Mouse (Mus musculus): ENCODE data around the gene Fndc9.

Gene Fndc9

GRCm38 (mm10) chr11:46235334-46235733, at the start of gene Fndc9:
Fndc9 (plus strand) TSS chr11:46235531.
- no peak for DNase-seq (ENCODE audit: low spot score in 2 of 2)

GRCm38 (mm10) chr11:46188283-46188682, 47.0 kb upstream of the Fndc9 start:
- no peak for DNase-seq (ENCODE audit: low spot score in 2 of 2)

GRCm38 (mm10) chr11:46194175-46194574, 41.2 kb upstream of the Fndc9 start:
- no peak for DNase-seq (ENCODE audit: low spot score in 2 of 2)

- no peak for DNase-seq (ENCODE audit: low spot score in 2 of 2)
Measured at GRCm38 (mm10) chr11:46200664-46201063, 34.7 kb upstream of the Fndc9 start.

GRCm38 (mm10) chr11:46201636-46202546, 33.4 kb upstream of the Fndc9 start:
- no peak for DNase-seq (ENCODE audit: low spot score in 2 of 2)

GRCm38 (mm10) chr11:46202547-46202887, 32.8 kb upstream of the Fndc9 start:
- no peak for DNase-seq (ENCODE audit: low spot score in 2 of 2)

GRCm38 (mm10) chr11:46204841-46205240, 30.5 kb upstream of the Fndc9 start:
- DNase-seq (ENCODE audit: low spot score in 2 of 2), result no peak

GRCm38 (mm10) chr11:46205639-46206409, 29.5 kb upstream of the Fndc9 start:
- peak in 1 of 2 experiments; percentile 33 for DNase-seq (ENCODE audit: low spot score in 2 of 2)

GRCm38 (mm10) chr11:46209884-46210283, 25.4 kb upstream of the Fndc9 start:
- no peak for DNase-seq (ENCODE audit: low spot score in 2 of 2)

GRCm38 (mm10) chr11:46211858-46212257, 23.5 kb upstream of the Fndc9 start:
- DNase-seq (ENCODE audit: low spot score in 2 of 2), result no peak

GRCm38 (mm10) chr11:46213844-46214243, 21.5 kb upstream of the Fndc9 start:
- peak in 1 of 2 experiments; percentile 66 for DNase-seq (ENCODE audit: low spot score in 2 of 2)

- DNase-seq (ENCODE audit: low spot score in 2 of 2), result no peak
Measured at GRCm38 (mm10) chr11:46214368-46215230, 20.7 kb upstream of the Fndc9 start.

GRCm38 (mm10) chr11:46215354-46215753, 20.0 kb upstream of the Fndc9 start:
- peak in 1 of 2 experiments; percentile 45 for DNase-seq (ENCODE audit: low spot score in 2 of 2)

GRCm38 (mm10) chr11:46216669-46217068, 18.7 kb upstream of the Fndc9 start:
- no peak for DNase-seq (ENCODE audit: low spot score in 2 of 2)

- DNase-seq (ENCODE audit: low spot score in 2 of 2), result no peak
Measured at GRCm38 (mm10) chr11:46217686-46218085, 17.6 kb upstream of the Fndc9 start.

GRCm38 (mm10) chr11:46218584-46218983, 16.7 kb upstream of the Fndc9 start:
- DNase-seq (ENCODE audit: low spot score in 2 of 2), result no peak

- no peak for DNase-seq (ENCODE audit: low spot score in 2 of 2)
Measured at GRCm38 (mm10) chr11:46219380-46219779, 16.0 kb upstream of the Fndc9 start.

GRCm38 (mm10) chr11:46220211-46220610, 15.1 kb upstream of the Fndc9 start:
- no peak for DNase-seq (ENCODE audit: low spot score in 2 of 2)

- no peak for DNase-seq (ENCODE audit: low spot score in 2 of 2)
Measured at GRCm38 (mm10) chr11:46223575-46223974, 11.8 kb upstream of the Fndc9 start.

GRCm38 (mm10) chr11:46225345-46225744, 10.0 kb upstream of the Fndc9 start:
- DNase-seq (ENCODE audit: low spot score in 2 of 2), result no peak

- no peak for DNase-seq (ENCODE audit: low spot score in 2 of 2)
Measured at GRCm38 (mm10) chr11:46230184-46230583, 5.1 kb upstream of the Fndc9 start.

GRCm38 (mm10) chr11:46232803-46233202, 2.5 kb upstream of the Fndc9 start:
- no peak for DNase-seq (ENCODE audit: low spot score in 2 of 2)

All from urinary bladder, postnatal 4 days (tissue).